18 mouse cellular contexts compared by ENCODE assay signal in the genomic region with DNA sequence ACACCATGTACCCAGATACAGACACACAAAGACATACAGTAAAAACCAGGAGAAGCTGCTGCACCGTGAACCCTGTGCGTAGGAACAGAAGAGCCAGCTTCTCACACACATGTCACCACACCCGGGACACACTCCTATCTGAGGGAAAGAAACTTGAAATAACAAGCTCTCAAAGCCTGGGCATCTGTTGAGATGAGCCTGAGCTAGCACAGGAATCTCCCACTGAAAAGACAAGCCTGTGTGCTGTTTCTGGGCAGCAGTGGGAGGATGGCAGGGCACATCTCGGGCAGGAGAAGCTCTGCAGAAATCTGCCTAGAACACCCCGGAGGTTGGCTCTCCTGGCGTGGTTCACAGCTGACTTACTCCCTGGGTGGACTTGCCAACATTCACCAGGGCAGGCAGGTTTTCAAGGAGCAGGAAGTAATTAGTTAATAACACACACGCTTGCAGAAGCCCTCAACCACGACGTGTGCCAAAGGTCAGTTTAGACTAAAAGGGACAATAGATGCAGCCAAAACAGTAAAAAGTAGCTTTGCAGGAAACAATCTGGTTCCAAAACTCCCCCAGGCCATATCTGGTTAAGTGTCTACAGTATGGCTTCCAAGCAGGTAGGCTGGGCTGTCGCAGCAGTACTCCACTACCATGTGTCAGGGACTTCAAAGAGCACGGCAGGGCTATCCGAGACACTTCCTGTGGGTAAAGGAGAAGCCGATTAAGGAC.
DNase-seq lines count a peak whose midpoint lies in the region; ATAC-seq and TF ChIP-seq lines count a peak whose summit lies in the region.
"Had no signal": no experiment of that assay in that cellular context is flagged by ENCODE, and none has a peak within 500 bp of the region (broad histone marks: within the 10 kb centered on the region; RNA-seq: fewer than 3 reads in every experiment).

No protein-coding gene starts in this region.

- intact Hi-C loops in left cerebral cortex, adult 2 months (cut with DNase I) = no loop called here

- peaks cover 15% of the 10 kb centered on the region for H3K4me1 ChIP-seq in kidney, embryonic 15.5 days
- H3K4me1 ChIP-seq in embryonic facial prominence, embryonic 10.5 days = peaks cover 15% of the 10 kb centered on the region
- H3K4me1 ChIP-seq: embryonic facial prominence, embryonic 12.5 days; limb, embryonic 15.5 days had no signal

- TF ChIP-seq CTCF in left cerebral cortex, adult 2 months (IDR thresholded peaks at IDR 0.05) = no peak

- no peak for DNase-seq in frontal cortex, postnatal 25 days (ENCODE audit: low spot score in 2 of 2)
- DNase-seq in right cerebral cortex, adult 18-20 months = peak; percentile 58
- DNase-seq in right cerebral cortex, adult 2 months (ENCODE audit: low spot score in 2 of 2) = no peak
- peak; percentile 32 for DNase-seq in yolk sac, embryonic 10.5 days (ENCODE audit: low spot score)
- DNase-seq in embryonic facial prominence, embryonic 10.5 days (ENCODE audit: low spot score) = no peak
- DNase-seq in left cerebral cortex, adult 2 months (ENCODE audit: extremely low spot score in 1 of 2, low spot score in 2 of 2) = no peak
- DNase-seq: cerebellum, postnatal 14 days; layer of hippocampus, postnatal 36 days; midbrain, embryonic 14.5 days; thymus, adult 18-20 months had no signal

- H3K27me3 ChIP-seq in kidney, embryonic 15.5 days = no peaks in the 10 kb centered on the region
- no peaks in the 10 kb centered on the region for H3K27me3 ChIP-seq in embryonic facial prominence, embryonic 10.5 days (replicated peaks; ENCODE audit: low read depth, poor library complexity, severe bottlenecking)
- H3K27me3 ChIP-seq: embryonic facial prominence, embryonic 12.5 days; forebrain, embryonic 13.5 days; hindbrain, embryonic 15.5 days; limb, embryonic 15.5 days; neural tube, embryonic 13.5 days had no signal

- H3K4me2 ChIP-seq in kidney, embryonic 15.5 days = no peak overlapping the region
- H3K4me2 ChIP-seq: embryonic facial prominence, embryonic 12.5 days; forebrain, embryonic 13.5 days; hindbrain, embryonic 15.5 days; limb, embryonic 15.5 days; neural tube, embryonic 13.5 days had no signal

- ATAC-seq in frontal cortex, adult (ENCODE audit: low TSS enrichment) = peak; percentile 86
- ATAC-seq in kidney, embryonic 15.5 days (replicated peaks; ENCODE audit: low FRiP score) = peak; percentile 57; the same call in 1 of the 2 replicates
- ATAC-seq: forebrain, embryonic 13.5 days had no signal

- H3K9ac ChIP-seq in kidney, embryonic 15.5 days = no peak overlapping the region
- H3K9ac ChIP-seq: embryonic facial prominence, embryonic 12.5 days; forebrain, embryonic 13.5 days; hindbrain, embryonic 15.5 days; limb, embryonic 15.5 days; neural tube, embryonic 13.5 days had no signal

- no peak overlapping the region for H3K4me3 ChIP-seq in kidney, embryonic 15.5 days (replicated peaks)
- no peak overlapping the region for H3K4me3 ChIP-seq in embryonic facial prominence, embryonic 10.5 days
- no peak overlapping the region for H3K4me3 ChIP-seq in left cerebral cortex, adult 2 months
- H3K4me3 ChIP-seq: embryonic facial prominence, embryonic 12.5 days; forebrain, embryonic 13.5 days; hindbrain, embryonic 15.5 days; limb, embryonic 15.5 days; neural tube, embryonic 13.5 days had no signal

- no peak overlapping the region for H3K27ac ChIP-seq in kidney, embryonic 15.5 days
- no peak overlapping the region; the same call in 1 of the 2 replicates for H3K27ac ChIP-seq in embryonic facial prominence, embryonic 10.5 days (replicated peaks)
- H3K27ac ChIP-seq in left cerebral cortex, adult 2 months = no peak overlapping the region
- H3K27ac ChIP-seq: embryonic facial prominence, embryonic 12.5 days; forebrain, embryonic 13.5 days; hindbrain, embryonic 15.5 days; limb, embryonic 15.5 days; macrophage; neural tube, embryonic 13.5 days had no signal

- H3K9me3 ChIP-seq in kidney, embryonic 15.5 days (replicated peaks) = no peaks in the 10 kb centered on the region
- no peaks in the 10 kb centered on the region for H3K9me3 ChIP-seq in embryonic facial prominence, embryonic 10.5 days
- H3K9me3 ChIP-seq: embryonic facial prominence, embryonic 12.5 days; forebrain, embryonic 13.5 days; hindbrain, embryonic 15.5 days; limb, embryonic 15.5 days; neural tube, embryonic 13.5 days had no signal

- H3K36me3 ChIP-seq in kidney, embryonic 15.5 days = no peaks in the 10 kb centered on the region
- H3K36me3 ChIP-seq in embryonic facial prominence, embryonic 10.5 days (replicated peaks) = peaks cover 8% of the 10 kb centered on the region; the same call in 1 of the 2 replicates
- H3K36me3 ChIP-seq: embryonic facial prominence, embryonic 12.5 days; hindbrain, embryonic 15.5 days had no signal

- WGBS in kidney, embryonic 15.5 days = 47% methylated on average over 13 of the region's 13 CpGs
- 56% methylated on average over 13 of the region's 13 CpGs for WGBS in embryonic facial prominence, embryonic 10.5 days

Comparison
In these comparisons a context has a peak if more than half of its experiments do, and no peak if none do; other contexts are left out.
1. DNase-seq: peak in right cerebral cortex, adult 18-20 months (single experiment) and yolk sac, embryonic 10.5 days (single experiment); none in frontal cortex, postnatal 25 days (0 of 2), right cerebral cortex, adult 2 months (0 of 2), embryonic facial prominence, embryonic 10.5 days (single experiment) and left cerebral cortex, adult 2 months (0 of 2).